Mouse (Mus musculus) hindbrain, embryonic 15.5 days (tissue): ENCODE data around the gene 3110082I17Rik. TPM values are rescaled to one million over a fixed set of nuclear protein-coding genes. Genes with fewer than 3 reads are reported as not detected.
A peak's percentile ranks its signal among the peaks of the same experiment; 100 is the strongest.

ENCODE experiments used
- ATAC-seq: fragments of 200-750 bp; cut with Nextera tagmentation; 2 replicates; pipeline ENCODE4 v1.8.0; 2017; ENCODE audit warnings: low read depth, moderate number of reproducible peaks, moderate TSS enrichment; ENCODE audit not compliant: low FRiP score
- H3K27ac ChIP-seq: fragments of 300-500 bp; sonication (generic); replicated peaks from 2 replicates; pipeline ENCODE4 v1.5.1; 2015; ENCODE audit warnings: mild to moderate bottlenecking, inconsistent platforms
- H3K27me3 ChIP-seq: fragments of 300-500 bp; sonication (generic); 2 replicates; pipeline ENCODE4 v1.6.1; 2015; ENCODE audit warnings: control low read depth, inconsistent platforms
- H3K36me3 ChIP-seq: fragments of 300-500 bp; sonication (generic); 2 replicates; pipeline ENCODE4 v1.6.1; 2015; ENCODE audit warnings: control low read depth, inconsistent platforms
- H3K4me1 ChIP-seq: fragments of 300-500 bp; sonication (generic); replicated peaks from 2 replicates; pipeline ENCODE4 v1.6.1; 2015; ENCODE audit warnings: control low read depth, inconsistent platforms
- H3K4me2 ChIP-seq: fragments of 300-500 bp; sonication (generic); 2 replicates; pipeline ENCODE4 v1.6.1; 2015; ENCODE audit warnings: moderate library complexity, mild to moderate bottlenecking, inconsistent platforms
- H3K4me3 ChIP-seq: fragments of 300-500 bp; sonication (generic); 2 replicates; pipeline ENCODE4 v1.5.1; 2015; ENCODE audit warnings: mild to moderate bottlenecking, inconsistent platforms
- H3K9ac ChIP-seq: fragments of 300-500 bp; sonication (generic); 2 replicates; pipeline ENCODE4 v1.6.1; 2015; ENCODE audit warnings: inconsistent platforms
- H3K9me3 ChIP-seq: fragments of 300-500 bp; sonication (generic); 2 replicates; pipeline ENCODE4 v1.6.1; 2016; ENCODE audit warnings: control low read depth, inconsistent platforms
- WGBS: fragments of 180-500 bp; shearing (Covaris S2); methylation state at CpG from one replicate; pipeline ENCODE4 v1.1.7; 2015; 5-methylcytosine and 5-hydroxymethylcytosine counted together
- polyA plus RNA-seq: library from polyadenylated mRNA; unstranded; fragments of >200 nt; fragmentation: Nextera tagmentation; extraction: Ambion mirVana; gene quantifications from 2 replicates; pipeline ENCODE4 v1.2.1, GENCODE M21; 2015

3110082I17Rik gene
- 16.2 and 17.9 TPM in 2 replicates for polyA plus RNA-seq

GRCm38 (mm10) chr5:139460384-139461067 lies at the start of gene 3110082I17Rik:
Gene 3110082I17Rik, minus strand, starts transcription at chr5:139460527.
- peaks cover 15% of the 10 kb centered on the region for H3K4me1 ChIP-seq
- peak within 1 kb of the TSS; percentile 58 for H3K9ac ChIP-seq
- ATAC-seq, result peak; percentile 99
- H3K36me3 ChIP-seq, result no peaks in the 10 kb centered on the region
- no peak within 1 kb of the TSS for H3K27ac ChIP-seq
- peak within 1 kb of the TSS; percentile 58 for H3K4me3 ChIP-seq
- H3K4me2 ChIP-seq, result peak within 1 kb of the TSS; percentile 72
- 6% methylated on average over 34 of the region's 42 CpGs for WGBS
- no peaks in the 10 kb centered on the region for H3K27me3 ChIP-seq
- H3K9me3 ChIP-seq, result no peaks in the 10 kb centered on the region

GRCm38 (mm10) chr5:139506207-139506606 lies 45.9 kb upstream of the 3110082I17Rik start:
- Histone ChIP-seq H3K36me3 (no peaks in the 10 kb centered on the region), H3K4me3 (no peak overlapping the region), H3K9me3 (no peaks in the 10 kb centered on the region), H3K27me3 (peaks cover 27% of the 10 kb centered on the region), H3K4me2 (no peak overlapping the region), H3K4me1 (no peaks in the 10 kb centered on the region), H3K9ac (no peak overlapping the region), H3K27ac (no peak overlapping the region)
- 17% methylated on average over 5 of the region's 5 CpGs for WGBS
- ATAC-seq, result no peak

GRCm38 (mm10) chr5:139505073-139505606 lies 44.8 kb upstream of the 3110082I17Rik start:
- no peaks in the 10 kb centered on the region for H3K4me1 ChIP-seq
- no peaks in the 10 kb centered on the region for H3K36me3 ChIP-seq
- 7% methylated on average over 10 of the region's 14 CpGs for WGBS
- H3K4me3 ChIP-seq, result no peak overlapping the region
- H3K27me3 ChIP-seq, result peaks cover 18% of the 10 kb centered on the region
- no peak overlapping the region for H3K4me2 ChIP-seq
- peak; percentile 66; the same call in 1 of the 2 replicates for ATAC-seq
- no peak overlapping the region for H3K9ac ChIP-seq
- H3K27ac ChIP-seq, result no peak overlapping the region
- no peaks in the 10 kb centered on the region for H3K9me3 ChIP-seq

- no peak overlapping the region for H3K27ac ChIP-seq
- no peaks in the 10 kb centered on the region for H3K36me3 ChIP-seq
- H3K9ac ChIP-seq, result no peak overlapping the region
- H3K4me3 ChIP-seq, result no peak overlapping the region
- 0 out of 2 replicates have a peak, but pooled peaks cover 9% of the 10 kb centered on the region for H3K27me3 ChIP-seq
- ATAC-seq, result no peak
- no peaks in the 10 kb centered on the region for H3K4me1 ChIP-seq
- 86% methylated on average over 14 of the region's 14 CpGs for WGBS
- no peaks in the 10 kb centered on the region for H3K9me3 ChIP-seq
- H3K4me2 ChIP-seq, result no peak overlapping the region
Measured at GRCm38 (mm10) chr5:139502281-139502680, 42.0 kb upstream of the 3110082I17Rik start.

- ATAC-seq, result no peak
- no peaks in the 10 kb centered on the region for H3K9me3 ChIP-seq
- WGBS, result 53% methylated on average over 5 of the region's 5 CpGs
- no peak overlapping the region for H3K27ac ChIP-seq
- H3K4me3 ChIP-seq, result no peak overlapping the region
- no peaks in the 10 kb centered on the region for H3K27me3 ChIP-seq
- H3K4me1 ChIP-seq, result no peaks in the 10 kb centered on the region
- H3K9ac ChIP-seq, result no peak overlapping the region
- H3K36me3 ChIP-seq, result no peaks in the 10 kb centered on the region
- no peak overlapping the region for H3K4me2 ChIP-seq
Measured at GRCm38 (mm10) chr5:139498791-139499190, 38.5 kb upstream of the 3110082I17Rik start.

- no peak overlapping the region for H3K9ac ChIP-seq
- 56% methylated on average over 5 of the region's 5 CpGs for WGBS
- H3K4me1 ChIP-seq, result no peaks in the 10 kb centered on the region
Measured at GRCm38 (mm10) chr5:139496939-139497338, 36.6 kb upstream of the 3110082I17Rik start.

GRCm38 (mm10) chr5:139495019-139495669 lies 34.8 kb upstream of the 3110082I17Rik start:
- H3K9ac ChIP-seq, result no peak overlapping the region
- no peak overlapping the region for H3K4me3 ChIP-seq
- H3K9me3 ChIP-seq, result no peaks in the 10 kb centered on the region
- no peaks in the 10 kb centered on the region for H3K4me1 ChIP-seq
- WGBS, result 59% methylated on average over 22 of the region's 22 CpGs
- H3K4me2 ChIP-seq, result no peak overlapping the region
- no peak for ATAC-seq
- H3K27me3 ChIP-seq, result no peaks in the 10 kb centered on the region
- no peaks in the 10 kb centered on the region for H3K36me3 ChIP-seq
- no peak overlapping the region for H3K27ac ChIP-seq

More at GRCm38 (mm10) chr5:139496939-139497338, 36.6 kb upstream of the 3110082I17Rik start:
- Histone ChIP-seq H3K27me3 (no peaks in the 10 kb centered on the region), H3K9me3 (no peaks in the 10 kb centered on the region), H3K4me2 (no peak overlapping the region), H3K36me3 (no peaks in the 10 kb centered on the region), H3K4me3 (no peak overlapping the region), H3K27ac (no peak overlapping the region)
- ATAC-seq, result no peak

- no peaks in the 10 kb centered on the region for H3K9me3 ChIP-seq
- no peaks in the 10 kb centered on the region for H3K36me3 ChIP-seq
- H3K27me3 ChIP-seq, result no peaks in the 10 kb centered on the region
- no peak overlapping the region for H3K9ac ChIP-seq
- no peak for ATAC-seq
- no peaks in the 10 kb centered on the region for H3K4me1 ChIP-seq
- WGBS, result 58% methylated on average over 5 of the region's 5 CpGs
- H3K4me2 ChIP-seq, result no peak overlapping the region
- H3K4me3 ChIP-seq, result no peak overlapping the region
- no peak overlapping the region for H3K27ac ChIP-seq
Measured at GRCm38 (mm10) chr5:139493690-139494089, 33.4 kb upstream of the 3110082I17Rik start.

GRCm38 (mm10) chr5:139491348-139491747 lies 31.0 kb upstream of the 3110082I17Rik start:
- no peak overlapping the region for H3K4me3 ChIP-seq
- H3K9ac ChIP-seq, result no peak overlapping the region
- WGBS, result 39% methylated on average over 8 of the region's 8 CpGs
- no peaks in the 10 kb centered on the region for H3K9me3 ChIP-seq
- H3K4me2 ChIP-seq, result no peak overlapping the region
- H3K36me3 ChIP-seq, result no peaks in the 10 kb centered on the region
- H3K4me1 ChIP-seq, result no peaks in the 10 kb centered on the region
- no peak for ATAC-seq
- no peak overlapping the region for H3K27ac ChIP-seq
- no peaks in the 10 kb centered on the region for H3K27me3 ChIP-seq

- H3K4me1 ChIP-seq, result no peaks in the 10 kb centered on the region
- H3K4me2 ChIP-seq, result no peak overlapping the region
- H3K36me3 ChIP-seq, result no peaks in the 10 kb centered on the region
- 60% methylated on average over 11 of the region's 11 CpGs for WGBS
- H3K27ac ChIP-seq, result no peak overlapping the region
- H3K9ac ChIP-seq, result no peak overlapping the region
- no peak for ATAC-seq
- no peaks in the 10 kb centered on the region for H3K27me3 ChIP-seq
- no peaks in the 10 kb centered on the region for H3K9me3 ChIP-seq
- H3K4me3 ChIP-seq, result no peak overlapping the region
Measured at GRCm38 (mm10) chr5:139490131-139490530, 29.8 kb upstream of the 3110082I17Rik start.

GRCm38 (mm10) chr5:139484185-139484814 lies 24.0 kb upstream of the 3110082I17Rik start, which contains the start of gene Zfand2a:
Gene Zfand2a, minus strand, starts transcription at chr5:139484549.
- ATAC-seq, result peak; percentile 97
- Histone ChIP-seq H3K4me1 (peaks cover 19% of the 10 kb centered on the region), H3K9me3 (no peaks in the 10 kb centered on the region), H3K27ac (peak within 1 kb of the TSS; percentile 91), H3K27me3 (no peaks in the 10 kb centered on the region), H3K4me2 (peak within 1 kb of the TSS; percentile 80), H3K36me3 (peaks cover 19% of the 10 kb centered on the region), H3K4me3 (peak within 1 kb of the TSS; percentile 98), H3K9ac (peak within 1 kb of the TSS; percentile 92)
- under 1% methylated on average over 42 of the region's 42 CpGs for WGBS
